Mouse (Mus musculus) midbrain, embryonic 14.5 days (tissue): ENCODE measurements at regions not wholly inside any gene's neighbourhood (a gene's known extent, or its start where the extent isn't known, plus 50 kb on each side); places are given as distances from the start of the nearest gene placed in this dataset.

Source experiments
- ATAC-seq: fragments of 200-750 bp; cut with Nextera tagmentation; 2 replicates; pipeline ENCODE4 v1.8.0; 2017; ENCODE audit warnings: moderate number of reproducible peaks, moderate library complexity; ENCODE audit not compliant: low FRiP score, low TSS enrichment
- DNase-seq: peaks from one replicate; pipeline ENCODE4 v3.0.0-alpha.2; 2015
- H3K27ac ChIP-seq: fragments of 300-500 bp; sonication (generic); replicated peaks from 2 replicates; pipeline ENCODE4 v1.5.1; 2014; ENCODE audit warnings: mild to moderate bottlenecking, low read depth, low read length, moderate library complexity
- H3K27me3 ChIP-seq: fragments of 300-500 bp; sonication (generic); 2 replicates; pipeline ENCODE4 v1.6.1; 2014; ENCODE audit warnings: low read length, control low read depth, mixed read lengths; ENCODE audit not compliant: control insufficient read depth, insufficient read depth
- H3K36me3 ChIP-seq: fragments of 300-500 bp; sonication (generic); 2 replicates; pipeline ENCODE4 v1.6.1; 2014; ENCODE audit warnings: low read length, control low read depth; ENCODE audit not compliant: control insufficient read depth, insufficient read depth
- H3K4me1 ChIP-seq: fragments of 300-500 bp; sonication (generic); 2 replicates; pipeline ENCODE4 v1.6.1; 2014; ENCODE audit warnings: mild to moderate bottlenecking, antibody characterized with exemption, low read length, control low read depth; ENCODE audit not compliant: control insufficient read depth, insufficient read depth
- H3K4me2 ChIP-seq: fragments of 300-500 bp; sonication (generic); 2 replicates; pipeline ENCODE4 v1.6.1; 2014; ENCODE audit warnings: mild to moderate bottlenecking, low read length, moderate library complexity
- H3K4me3 ChIP-seq: fragments of 300-500 bp; sonication (generic); replicated peaks from 2 replicates; pipeline ENCODE4 v1.5.1; 2014; ENCODE audit warnings: low read depth, low read length
- H3K9ac ChIP-seq: fragments of 300-500 bp; sonication (generic); replicated peaks from 2 replicates; pipeline ENCODE4 v1.6.1; 2014; ENCODE audit warnings: mild to moderate bottlenecking, low read length, moderate library complexity
- H3K9me3 ChIP-seq: fragments of 300-500 bp; sonication (generic); 2 replicates; pipeline ENCODE4 v1.6.1; 2016; ENCODE audit warnings: low read length, control low read depth, mixed read lengths; ENCODE audit not compliant: control insufficient read depth
- WGBS: fragments of 180-500 bp; shearing (Covaris S2); extraction: QIAGEN DNeasy Blood & Tissue Kit; methylation state at CpG from one replicate; pipeline ENCODE4 v1.1.7; 2014; 5-methylcytosine and 5-hydroxymethylcytosine counted together

DNA sequence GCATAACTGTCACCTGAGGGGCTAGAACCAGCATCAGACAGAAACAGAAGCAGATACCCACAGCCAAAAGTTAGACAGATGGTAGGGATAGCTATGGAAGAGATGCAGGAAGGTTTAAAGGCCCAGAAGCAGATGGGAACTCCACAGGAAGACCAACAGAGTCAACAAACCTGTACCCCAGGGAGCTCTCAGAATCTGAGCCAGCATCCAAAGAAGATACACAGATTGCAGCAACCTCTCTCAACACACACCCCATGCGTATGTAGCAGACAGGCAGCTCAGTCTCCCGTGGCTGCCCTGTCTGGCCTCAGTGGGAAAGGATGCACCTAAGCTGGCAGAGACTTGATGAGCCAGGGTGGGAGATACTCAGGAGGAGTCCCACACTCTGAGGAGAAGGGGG is 108.4 kb upstream of the Adamts3 start:
- Histone ChIP-seq H3K9ac (no peak overlapping the region), H3K4me2 (no peak overlapping the region), H3K4me3 (no peak overlapping the region), H3K27ac (no peak overlapping the region), H3K9me3 (no peaks in the 10 kb centered on the region), H3K36me3 (no peaks in the 10 kb centered on the region), H3K4me1 (no peaks in the 10 kb centered on the region), H3K27me3 (no peaks in the 10 kb centered on the region)
- DNase-seq (no peak), ATAC-seq (no peak)
- WGBS = 84% methylated on average over 2 of the region's 2 CpGs

DNA sequence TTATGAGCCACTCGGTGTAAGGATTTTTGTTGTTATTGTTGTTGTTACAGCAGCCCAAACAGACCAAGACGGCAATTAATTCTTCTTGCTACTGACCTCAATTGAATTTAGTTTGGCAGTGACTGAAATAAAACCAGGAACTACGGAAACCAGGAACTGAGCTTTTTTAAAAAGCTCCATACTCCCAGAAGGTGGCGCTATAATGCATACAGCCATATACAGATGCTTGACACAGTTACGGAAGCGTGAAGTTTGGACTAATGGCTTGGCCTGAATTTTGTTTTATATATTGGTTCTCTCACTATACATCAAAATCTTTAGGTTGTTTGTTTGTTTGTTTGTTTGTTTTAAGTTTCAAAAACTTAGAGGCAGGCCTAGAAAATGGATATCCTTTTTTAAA is 98.5 kb upstream of the Adamts3 start:
- no peaks in the 10 kb centered on the region for H3K36me3 ChIP-seq
- H3K4me1 ChIP-seq = no peaks in the 10 kb centered on the region
- H3K4me3 ChIP-seq = no peak overlapping the region
- WGBS = 64% methylated on average over 6 of the region's 6 CpGs
- ATAC-seq = no peak
- H3K9me3 ChIP-seq = no peaks in the 10 kb centered on the region
- no peak overlapping the region for H3K9ac ChIP-seq
- H3K4me2 ChIP-seq = no peak overlapping the region
- no peaks in the 10 kb centered on the region for H3K27me3 ChIP-seq
- no peak overlapping the region for H3K27ac ChIP-seq
- DNase-seq = peak; percentile 9

DNA sequence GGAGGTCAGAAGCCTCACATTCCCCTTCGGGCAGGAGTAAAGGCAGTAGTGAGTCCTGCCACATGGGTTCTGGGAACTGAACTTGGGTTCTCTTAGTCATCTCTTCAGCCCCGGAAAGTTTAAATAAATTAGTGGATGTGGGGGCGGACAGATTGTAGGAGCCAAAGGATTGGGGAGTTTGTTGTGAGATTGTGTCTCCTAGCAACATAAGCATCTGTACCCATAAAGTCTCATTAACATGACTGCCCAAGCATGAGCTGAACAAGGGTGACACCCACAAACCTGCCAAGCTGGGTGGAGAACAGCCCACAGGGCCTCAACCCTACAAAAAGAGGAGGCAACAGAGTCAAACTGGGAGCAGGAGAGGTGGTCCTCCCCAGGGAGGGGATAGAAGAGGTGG is 97.1 kb upstream of the Adamts3 start:
- ATAC-seq (no peak), DNase-seq (no peak)
- Histone ChIP-seq H3K9me3 (no peaks in the 10 kb centered on the region), H3K9ac (no peak overlapping the region), H3K4me2 (no peak overlapping the region), H3K36me3 (no peaks in the 10 kb centered on the region), H3K27me3 (no peaks in the 10 kb centered on the region), H3K4me3 (no peak overlapping the region), H3K27ac (no peak overlapping the region), H3K4me1 (no peaks in the 10 kb centered on the region)
- 86% methylated on average over 3 of the region's 3 CpGs for WGBS

DNA sequence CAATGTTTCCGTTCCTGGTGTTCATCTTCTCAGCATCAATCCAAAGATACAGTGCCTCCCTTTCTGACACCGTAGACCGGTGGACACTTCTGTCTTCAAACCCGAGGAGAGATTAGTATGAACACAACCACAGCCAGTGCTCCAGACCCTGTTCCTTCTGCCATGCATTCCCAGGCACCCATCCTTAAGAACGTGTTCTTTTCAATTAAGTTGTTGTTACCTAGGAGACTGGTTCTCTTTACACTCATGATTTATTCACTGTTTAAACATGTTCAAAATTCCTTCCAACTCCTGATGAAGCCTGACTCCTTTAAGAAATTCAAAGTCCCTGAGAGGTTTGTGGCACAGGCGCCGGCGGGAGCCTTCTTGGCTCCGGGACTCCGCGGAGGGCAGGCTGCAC is 69.5 kb upstream of the Adamts3 start:
- no peak for ATAC-seq
- no peaks in the 10 kb centered on the region for H3K9me3 ChIP-seq
- H3K27me3 ChIP-seq = no peaks in the 10 kb centered on the region
- no peak for DNase-seq
- no peak overlapping the region for H3K9ac ChIP-seq
- 89% methylated on average over 11 of the region's 11 CpGs for whole genome bisulfite sequencing
- H3K4me3 ChIP-seq = no peak overlapping the region
- H3K4me1 ChIP-seq = no peaks in the 10 kb centered on the region
- no peak overlapping the region for H3K27ac ChIP-seq
- H3K36me3 ChIP-seq = no peaks in the 10 kb centered on the region
- no peak overlapping the region for H3K4me2 ChIP-seq

DNA sequence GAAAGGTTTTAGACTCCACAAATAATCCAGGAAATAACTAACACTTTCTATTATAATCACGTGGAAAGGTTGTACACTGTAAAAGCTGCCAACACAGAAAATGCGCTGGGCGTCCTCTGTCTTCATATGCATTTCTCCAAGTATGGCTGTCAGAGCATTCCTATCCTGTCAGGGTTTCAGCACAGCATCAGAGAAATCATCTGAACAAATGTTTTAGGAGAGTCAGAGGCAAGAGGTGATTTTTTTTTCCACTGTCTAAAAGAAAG is 62.5 kb upstream of the Adamts3 start:
- H3K4me3 ChIP-seq = no peak overlapping the region
- no peak overlapping the region for H3K9ac ChIP-seq
- no peaks in the 10 kb centered on the region for H3K27me3 ChIP-seq
- no peaks in the 10 kb centered on the region for H3K4me1 ChIP-seq
- DNase-seq (no peak), ATAC-seq (no peak)
- no peaks in the 10 kb centered on the region for H3K9me3 ChIP-seq
- WGBS = 87% methylated on average over 3 of the region's 3 CpGs
- no peak overlapping the region for H3K27ac ChIP-seq
- H3K4me2 ChIP-seq = no peak overlapping the region
- no peaks in the 10 kb centered on the region for H3K36me3 ChIP-seq

DNA sequence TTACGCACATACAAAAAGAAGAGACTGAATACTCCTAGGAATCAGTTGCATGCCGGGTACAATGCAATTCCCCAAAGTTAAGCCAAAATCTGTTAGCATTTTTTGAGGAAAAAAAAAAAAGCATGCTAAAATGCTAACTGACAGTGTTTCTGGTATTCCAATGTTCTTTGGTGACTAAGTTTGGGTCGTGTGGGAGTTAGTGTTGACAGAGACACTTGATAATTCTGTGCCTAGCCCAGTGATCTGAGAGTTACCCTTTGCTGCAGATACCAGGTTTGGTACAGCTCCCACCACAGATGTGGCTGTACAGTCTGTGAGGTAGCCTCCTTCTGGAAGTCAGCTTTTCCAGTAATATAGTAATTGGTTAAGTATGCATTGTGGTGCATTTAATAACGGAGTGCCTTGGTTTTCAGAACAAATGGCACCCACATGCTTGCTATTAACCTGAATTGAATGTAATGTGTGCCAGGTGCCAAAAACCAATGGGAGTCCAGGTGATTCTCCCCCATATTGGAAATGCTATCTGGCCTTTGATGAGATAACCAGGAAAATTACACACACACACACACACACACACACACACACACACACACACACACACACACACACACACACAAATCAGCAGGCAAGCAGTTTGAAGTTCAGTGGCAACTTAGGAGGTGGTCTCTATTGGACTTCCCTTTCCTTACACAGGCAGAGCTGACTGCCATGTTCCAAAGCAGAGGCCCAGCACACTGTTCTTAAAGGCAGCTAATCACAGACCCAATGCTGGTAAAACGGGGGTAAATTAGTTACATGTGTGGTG is 61.9 kb upstream of the Adamts3 start:
- 86% methylated on average over 5 of the region's 5 CpGs for WGBS
- no peak overlapping the region for H3K4me2 ChIP-seq
- no peaks in the 10 kb centered on the region for H3K36me3 ChIP-seq
- no peak overlapping the region for H3K4me3 ChIP-seq
- H3K4me1 ChIP-seq = no peaks in the 10 kb centered on the region
- no peak overlapping the region for H3K27ac ChIP-seq
- H3K9ac ChIP-seq = no peak overlapping the region
- DNase-seq (no peak), ATAC-seq (no peak)
- H3K27me3 ChIP-seq = no peaks in the 10 kb centered on the region
- H3K9me3 ChIP-seq = no peaks in the 10 kb centered on the region; the same call in 1 of the 2 replicates

DNA sequence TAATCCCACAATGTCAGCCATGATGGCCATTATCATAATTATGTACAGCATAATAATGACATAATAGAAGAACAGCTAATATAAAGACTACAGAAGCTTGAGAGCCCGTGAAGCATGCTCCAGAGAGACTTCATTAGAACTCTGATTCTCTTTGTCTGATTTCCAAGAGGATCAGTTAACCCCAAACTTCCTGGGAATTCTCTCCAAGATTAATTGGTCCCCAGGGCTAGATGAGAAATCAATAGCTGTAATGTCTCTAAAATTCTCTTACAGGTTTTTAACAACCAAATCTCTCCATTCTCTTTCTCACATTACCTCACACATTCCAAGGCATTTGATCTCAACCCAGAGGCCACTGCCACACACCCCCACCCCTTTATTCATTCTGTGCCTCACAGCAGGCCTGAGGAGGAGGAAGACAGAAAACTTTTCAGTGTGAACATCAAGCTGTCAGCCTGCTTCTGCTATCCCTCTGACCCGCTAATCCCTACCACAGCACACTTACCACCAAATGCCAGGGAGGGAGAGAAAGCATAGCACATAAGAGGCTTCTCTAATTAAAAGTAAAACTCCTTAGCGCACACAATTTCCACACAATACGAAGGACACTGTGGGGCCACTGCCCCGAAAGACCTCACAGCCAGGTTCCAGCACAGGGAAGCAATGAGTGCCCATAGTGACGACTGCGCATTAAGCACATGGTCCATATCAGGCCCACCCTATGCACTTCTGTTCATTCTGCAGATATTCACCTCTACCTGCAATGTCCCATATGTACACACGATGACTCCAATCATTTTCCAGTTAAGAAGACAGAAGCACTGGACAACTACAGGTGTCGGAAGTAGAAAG is 60.4 kb upstream of the Adamts3 start:
- no peak overlapping the region for H3K9ac ChIP-seq
- WGBS = 21% methylated on average over 9 of the region's 9 CpGs

DNA sequence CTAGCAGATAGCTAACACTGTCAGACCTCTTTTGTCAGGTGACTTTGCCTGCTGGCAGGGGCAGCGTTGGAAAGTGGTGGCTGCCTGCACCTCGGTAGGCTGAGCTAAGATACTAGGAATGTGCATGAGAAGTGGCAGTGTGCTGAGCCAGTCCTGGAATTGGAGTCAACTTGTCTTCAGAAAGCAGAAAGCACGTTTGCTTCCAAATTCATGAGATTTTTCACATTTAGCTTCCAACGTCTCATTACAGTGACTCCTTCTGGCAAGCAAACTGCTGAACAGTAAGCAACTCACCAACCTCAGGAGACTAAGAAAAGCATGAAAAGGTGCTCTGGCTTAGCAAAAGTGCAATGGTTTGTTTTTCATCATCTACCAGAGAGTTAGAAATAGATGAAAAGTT is 59.1 kb upstream of the Adamts3 start:
- DNase-seq (no peak), ATAC-seq (no peak)
- Histone ChIP-seq H3K4me3 (no peak overlapping the region), H3K27ac (no peak overlapping the region), H3K9me3 (peaks cover 9% of the 10 kb centered on the region), H3K27me3 (no peaks in the 10 kb centered on the region), H3K9ac (no peak overlapping the region), H3K4me2 (no peak overlapping the region), H3K4me1 (no peaks in the 10 kb centered on the region), H3K36me3 (no peaks in the 10 kb centered on the region)
- 26% methylated on average over 4 of the region's 4 CpGs for WGBS

More for the DNA sequence above, 60.4 kb upstream of the Adamts3 start:
- ATAC-seq (peak; percentile 73), DNase-seq (peak; percentile 65)
- Histone ChIP-seq H3K4me3 (no peak overlapping the region), H3K4me1 (no peaks in the 10 kb centered on the region), H3K4me2 (no peak overlapping the region), H3K27ac (no peak overlapping the region), H3K9me3 (peaks cover 9% of the 10 kb centered on the region), H3K27me3 (no peaks in the 10 kb centered on the region), H3K36me3 (no peaks in the 10 kb centered on the region)

DNA sequence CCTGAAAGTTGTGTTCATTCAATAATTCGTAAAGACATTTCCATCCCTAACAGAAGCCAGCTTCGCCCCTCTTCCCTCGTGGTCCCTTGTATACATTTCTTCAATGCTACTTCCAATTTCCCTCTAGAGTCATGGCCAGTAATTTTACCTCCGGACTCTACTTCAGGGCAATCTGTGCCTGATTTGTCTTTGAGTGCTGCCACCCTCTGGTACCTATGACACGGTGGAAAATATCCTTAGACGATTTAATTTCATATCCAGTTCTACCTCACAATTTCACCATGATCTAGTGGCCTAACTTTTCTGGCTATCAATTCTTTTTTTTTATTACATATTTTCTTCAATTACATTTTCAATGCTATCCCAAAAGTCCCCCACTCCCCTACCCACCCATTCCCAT is 49.9 kb upstream of the Adamts3 start:
- Histone ChIP-seq H3K9me3 (no peaks in the 10 kb centered on the region), H3K27ac (no peak overlapping the region), H3K4me3 (no peak overlapping the region), H3K4me2 (no peak overlapping the region), H3K4me1 (no peaks in the 10 kb centered on the region), H3K27me3 (no peaks in the 10 kb centered on the region), H3K9ac (no peak overlapping the region), H3K36me3 (no peaks in the 10 kb centered on the region)
- no peak for ATAC-seq
- no peak for DNase-seq
- WGBS = 88% methylated on average over 6 of the region's 6 CpGs
